ENCODE assay signal across 10 mouse cellular contexts in the genomic region with DNA sequence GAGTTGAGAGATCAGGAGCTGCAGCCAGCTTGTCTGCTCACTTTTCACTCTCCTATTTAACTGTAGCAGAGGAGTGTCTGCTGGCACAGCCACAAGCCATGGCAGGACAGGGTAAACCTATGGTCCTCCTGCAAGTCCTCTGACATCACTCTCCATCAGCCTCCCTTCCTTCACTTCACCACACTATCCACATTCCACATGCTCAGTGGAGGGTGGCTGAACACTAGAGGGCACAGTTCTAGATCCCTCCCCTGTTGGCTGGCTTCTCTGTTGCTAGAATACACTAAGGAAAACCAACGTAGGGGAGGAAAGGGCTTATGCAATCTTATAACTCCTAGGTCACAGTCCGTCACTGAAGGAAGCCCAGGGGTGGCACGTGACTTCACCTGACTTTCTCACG. TPM values are rescaled to one million over a fixed set of nuclear protein-coding genes. Genes with fewer than 3 reads are reported as not detected.
DNase-seq lines count a peak whose midpoint lies in the region; ATAC-seq and TF ChIP-seq lines count a peak whose summit lies in the region.
"Had no signal": no experiment of that assay in that cellular context is flagged by ENCODE, and none has a peak within 500 bp of the region (broad histone marks: within the 10 kb centered on the region; RNA-seq: fewer than 3 reads in every experiment).

No protein-coding gene starts in this region.

- H3K4me3 ChIP-seq in kidney, postnatal 0 days (replicated peaks; ENCODE audit: low read depth, low read length) = no peak overlapping the region
- H3K4me3 ChIP-seq: stomach, embryonic 15.5 days had no signal

- no peak overlapping the region for H3K4me2 ChIP-seq in kidney, postnatal 0 days (ENCODE audit: low read length)
- H3K4me2 ChIP-seq: stomach, embryonic 15.5 days had no signal

- no peaks in the 10 kb centered on the region for H3K4me1 ChIP-seq in kidney, postnatal 0 days (replicated peaks; ENCODE audit: insufficient read depth, low read length)
- H3K4me1 ChIP-seq: stomach, embryonic 15.5 days had no signal

- ATAC-seq in kidney, postnatal 0 days (replicated peaks; ENCODE audit: low FRiP score, low read depth) = peak; percentile 94

- H3K36me3 ChIP-seq in kidney, postnatal 0 days (ENCODE audit: insufficient read depth, low read length) = peaks cover 37% of the 10 kb centered on the region

- WGBS in kidney, postnatal 0 days = 45% methylated on average over 4 of the region's 4 CpGs

- DNase-seq in embryo, embryonic 10 days (ENCODE audit: low spot score) = peak; percentile 54
- no peak for DNase-seq in embryo, embryonic 9.5 days (ENCODE audit: extremely low spot score)
- peak; percentile 53 for DNase-seq in 3T3-L1 (ENCODE audit: low read depth, low spot score)
- DNase-seq in adrenal gland, postnatal 14 days = peak; percentile 53
- DNase-seq in kidney, postnatal 0 days (ENCODE audit: low spot score) = peak; percentile 81
- DNase-seq in testis, postnatal 10 days (ENCODE audit: low spot score) = no peak
- DNase-seq in right cerebral cortex, postnatal 36 days (ENCODE audit: low spot score in 2 of 2) = no peak
- no peak for DNase-seq in left cerebral cortex, adult 8-10 months (ENCODE audit: low spot score in 2 of 2)

- H3K27me3 ChIP-seq in kidney, postnatal 0 days (ENCODE audit: insufficient read depth, low read length) = no peaks in the 10 kb centered on the region
- H3K27me3 ChIP-seq: stomach, embryonic 15.5 days had no signal

- peak; percentile 72 for TF ChIP-seq CTCF in kidney, postnatal 0 days (IDR thresholded peaks at IDR 0.05; ENCODE audit: low read depth)

- no peak overlapping the region for H3K27ac ChIP-seq in kidney, postnatal 0 days
- H3K27ac ChIP-seq: macrophage; stomach, embryonic 15.5 days had no signal

- no peak overlapping the region for H3K9ac ChIP-seq in kidney, postnatal 0 days (ENCODE audit: low read depth, low read length)
- H3K9ac ChIP-seq: stomach, embryonic 15.5 days had no signal

- H3K9me3 ChIP-seq in kidney, postnatal 0 days (replicated peaks; ENCODE audit: low read length) = no peaks in the 10 kb centered on the region
- H3K9me3 ChIP-seq: stomach, embryonic 15.5 days had no signal

RNA-seq across cellular contexts. Expression of gene Cog3, which starts 27.3 kb away (rescaled TPM):
- 22.2 and 24.9 TPM in 2 replicates for total RNA-seq in adrenal gland, postnatal 14 days (2021)
- polyA plus RNA-seq in kidney, postnatal 0 days (2015; fragmentation: Nextera tagmentation; extraction: Ambion mirVana) = 16.3 and 16.6 TPM in 2 replicates
- total RNA-seq in left cerebral cortex, adult 8-10 months (2022) = 10 to 100 TPM; 24.7 to 26.2 (median 25.5) TPM

RNA-seq across cellular contexts. Expression of gene Slc25a30, which starts 59.8 kb away (rescaled TPM):
- 71.2 and 102 TPM in 2 replicates for total RNA-seq in adrenal gland, postnatal 14 days (2021)
- 22.7 and 24.3 TPM in 2 replicates for polyA plus RNA-seq in kidney, postnatal 0 days (2015; fragmentation: Nextera tagmentation; extraction: Ambion mirVana)
- total RNA-seq in left cerebral cortex, adult 8-10 months (2022) = 10 to 100 TPM; 10.4 to 15.2 (median 13.0) TPM

Comparison
In these comparisons a context has a peak if more than half of its experiments do, and no peak if none do; other contexts are left out.
1. DNase-seq: peak in embryo, embryonic 10 days (single experiment), 3T3-L1 (single experiment), adrenal gland, postnatal 14 days (single experiment) and kidney, postnatal 0 days (single experiment); none in embryo, embryonic 9.5 days (single experiment), testis, postnatal 10 days (single experiment), right cerebral cortex, postnatal 36 days (0 of 2) and left cerebral cortex, adult 8-10 months (0 of 2).